In genomic region chr14:80212916-80213315, GRCm38 (mm10) we compare ENCODE assay signal across 9 mouse cellular contexts.
DNase-seq lines count a peak whose midpoint lies in the region; ATAC-seq lines count a peak whose summit lies in the region.
"Had no signal": no experiment of that assay in that cellular context is flagged by ENCODE, and none has a peak within 500 bp of the region (broad histone marks: within the 10 kb centered on the region; RNA-seq: fewer than 3 reads in every experiment).

No protein-coding gene starts in this region.

- DNase-seq in neural tube, embryonic 11.5 days (ENCODE audit: low spot score) = peak; percentile 37
- no peak for DNase-seq in neural tube, embryonic 10.5 days (ENCODE audit: extremely low spot score, low spot score)
- peak; percentile 19 for DNase-seq in left cerebral cortex, postnatal 4 days
- peak; percentile 77 for DNase-seq in telencephalon, adult 2 months (ENCODE audit: low read depth, low spot score)
- DNase-seq in cerebellum, adult 8-10 months = no peak
- DNase-seq: thymus, postnatal 36 days had no signal

- ATAC-seq in neural tube, embryonic 11.5 days (ENCODE audit: insufficient read depth, low FRiP score, low TSS enrichment) = no peak; the same call in 1 of the 2 replicates
- ATAC-seq in frontal cortex, adult (ENCODE audit: low TSS enrichment) = peak; percentile 96
- ATAC-seq in CD4-positive, CD25-positive, alpha-beta regulatory T cell, adult 4 months = no peak
- no peak for ATAC-seq in erythroblast, adult 5-6 weeks (replicated peaks; ENCODE audit: low FRiP score, poor library complexity, severe bottlenecking)

- no peak overlapping the region for H3K27ac ChIP-seq in neural tube, embryonic 11.5 days (ENCODE audit: low read depth, low read length)

- no peaks in the 10 kb centered on the region for H3K4me1 ChIP-seq in neural tube, embryonic 11.5 days (ENCODE audit: control insufficient read depth, insufficient read depth, low read length)

- H3K4me3 ChIP-seq in neural tube, embryonic 11.5 days (ENCODE audit: low read depth, low read length) = no peak overlapping the region

- WGBS in neural tube, embryonic 11.5 days = 28% methylated on average over 2 of the region's 2 CpGs

- no peaks in the 10 kb centered on the region for H3K36me3 ChIP-seq in neural tube, embryonic 11.5 days (ENCODE audit: control insufficient read depth, insufficient read depth, low read length)

- H3K9me3 ChIP-seq in neural tube, embryonic 11.5 days (ENCODE audit: control insufficient read depth, low read length) = no peaks in the 10 kb centered on the region

- no peaks in the 10 kb centered on the region for H3K27me3 ChIP-seq in neural tube, embryonic 11.5 days (ENCODE audit: control insufficient read depth, insufficient read depth, low read length)

- no peak overlapping the region for H3K4me2 ChIP-seq in neural tube, embryonic 11.5 days (ENCODE audit: low read depth)

- no peak overlapping the region for H3K9ac ChIP-seq in neural tube, embryonic 11.5 days (ENCODE audit: low read length)

- intact Hi-C loops in left cerebral cortex, postnatal 4 days (cut with DNase I) = loop anchor here (2.0 to 10.0 kb wide), 3 partner anchors 298 to 594 kb away; no protein-coding TSS in a partner anchor

Comparison
In these comparisons a context has a peak if more than half of its experiments do, and no peak if none do; other contexts are left out.
1. DNase-seq: peak in neural tube, embryonic 11.5 days (single experiment), left cerebral cortex, postnatal 4 days (single experiment) and telencephalon, adult 2 months (single experiment); none in neural tube, embryonic 10.5 days (single experiment) and cerebellum, adult 8-10 months (single experiment).